Comparison of ENCODE assay signal across 8 mouse cellular contexts in the genomic region with DNA sequence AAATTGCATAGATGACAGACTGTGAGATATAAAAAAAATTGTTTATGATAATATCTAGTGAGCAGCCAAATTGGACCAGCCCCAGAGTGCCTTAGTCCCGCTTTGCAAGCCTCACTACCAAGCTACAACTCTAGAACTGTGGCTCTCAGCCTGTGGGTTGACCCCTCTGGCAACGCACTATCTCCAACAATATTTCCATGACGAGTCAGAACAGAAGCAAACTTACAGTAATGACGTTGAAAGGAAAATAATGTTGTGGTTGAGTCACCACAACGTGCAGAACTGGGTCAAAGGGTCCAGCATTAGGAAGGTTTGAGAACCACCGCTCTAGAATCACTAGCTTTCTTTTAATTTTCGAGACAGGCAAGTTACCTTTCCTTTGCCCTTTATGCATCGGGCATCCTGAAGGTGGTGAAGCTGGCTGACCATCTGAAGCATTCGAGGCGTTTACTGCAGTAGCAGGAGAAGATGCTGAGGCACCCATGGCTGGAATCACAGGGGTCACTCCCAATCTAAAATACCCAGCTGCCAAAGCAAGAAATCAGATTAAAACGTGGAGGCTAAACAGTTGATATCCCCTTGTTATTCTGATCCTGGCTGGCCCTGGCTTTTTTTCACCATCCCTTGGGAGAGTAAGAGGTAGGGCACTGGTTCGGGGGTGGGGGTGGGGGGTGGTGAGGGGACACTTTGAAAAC. TPM values are rescaled to one million over a fixed set of nuclear protein-coding genes. Genes with fewer than 3 reads are reported as not detected.
DNase-seq lines count a peak whose midpoint lies in the region; ATAC-seq lines count a peak whose summit lies in the region.

No protein-coding gene starts in this region.

- peak overlapping the region; percentile 58 for H3K4me3 ChIP-seq in heart, embryonic 11.5 days (ENCODE audit: low read depth, low read length)
- H3K4me3 ChIP-seq in forebrain, embryonic 15.5 days = peak overlapping the region; percentile 54
- peak overlapping the region; percentile 71 for H3K4me3 ChIP-seq in liver, embryonic 13.5 days (replicated peaks)
- peak overlapping the region; percentile 49 for H3K4me3 ChIP-seq in stomach, embryonic 15.5 days (replicated peaks)

- peak overlapping the region; percentile 82 for H3K9ac ChIP-seq in heart, embryonic 11.5 days (ENCODE audit: low read depth, low read length)
- H3K9ac ChIP-seq in forebrain, embryonic 15.5 days (replicated peaks) = peak overlapping the region; percentile 60
- H3K9ac ChIP-seq in liver, embryonic 13.5 days = peak overlapping the region; percentile 80
- no peak overlapping the region for H3K9ac ChIP-seq in stomach, embryonic 15.5 days

- intact Hi-C loops in heart, postnatal 25 days (cut with DNase I) = loop anchor here (10.0 kb wide), 1 partner anchor 654 kb away; no protein-coding TSS in a partner anchor

- WGBS in heart, embryonic 11.5 days (ENCODE audit: insufficient replicate concordance) = 57% methylated on average over 12 of the region's 12 CpGs
- 62% methylated on average over 12 of the region's 12 CpGs for WGBS in forebrain, embryonic 15.5 days
- WGBS in liver, embryonic 13.5 days (ENCODE audit: insufficient replicate concordance) = 36% methylated on average over 12 of the region's 12 CpGs
- WGBS in stomach, embryonic 15.5 days = 44% methylated on average over 12 of the region's 12 CpGs

- no peaks in the 10 kb centered on the region for H3K27me3 ChIP-seq in heart, embryonic 11.5 days (ENCODE audit: control insufficient read depth, insufficient read depth, low read length)
- H3K27me3 ChIP-seq in forebrain, embryonic 15.5 days = no peaks in the 10 kb centered on the region
- H3K27me3 ChIP-seq in liver, embryonic 13.5 days = no peaks in the 10 kb centered on the region
- H3K27me3 ChIP-seq in stomach, embryonic 15.5 days (replicated peaks) = no peaks in the 10 kb centered on the region

- peak overlapping the region; percentile 55 for H3K4me2 ChIP-seq in heart, embryonic 11.5 days
- H3K4me2 ChIP-seq in forebrain, embryonic 15.5 days (replicated peaks) = peak overlapping the region; percentile 48
- H3K4me2 ChIP-seq in liver, embryonic 13.5 days = peak overlapping the region; percentile 69
- peak overlapping the region; percentile 49 for H3K4me2 ChIP-seq in stomach, embryonic 15.5 days

- DNase-seq in heart, postnatal 25 days (ENCODE audit: low spot score) = no peak
- DNase-seq in liver, embryonic 13.5 days = no peak
- no peak for DNase-seq in frontal cortex, postnatal 14 days (ENCODE audit: low spot score in 2 of 2)
- no peak for DNase-seq in right cerebral cortex, postnatal 25 days

- H3K36me3 ChIP-seq in heart, embryonic 11.5 days (ENCODE audit: control insufficient read depth, insufficient read depth, low read length) = no peaks in the 10 kb centered on the region
- H3K36me3 ChIP-seq in forebrain, embryonic 15.5 days = peaks cover 5% of the 10 kb centered on the region; the same call in 1 of the 2 replicates
- H3K36me3 ChIP-seq in liver, embryonic 13.5 days = peaks cover 11% of the 10 kb centered on the region; the same call in 1 of the 2 replicates
- H3K36me3 ChIP-seq in stomach, embryonic 15.5 days = no peaks in the 10 kb centered on the region

- ATAC-seq in heart, embryonic 11.5 days (replicated peaks; ENCODE audit: insufficient number of reproducible peaks, low FRiP score, low TSS enrichment) = no peak
- ATAC-seq in CD4-positive, CD25-positive, alpha-beta regulatory T cell, adult 4 months = peak; percentile 15
- no peak for ATAC-seq in forebrain, embryonic 15.5 days (replicated peaks)
- no peak for ATAC-seq in liver, embryonic 13.5 days (ENCODE audit: low read depth)
- no peak for ATAC-seq in stomach, embryonic 15.5 days (ENCODE audit: insufficient read depth, low FRiP score, low read depth)

- H3K9me3 ChIP-seq in heart, embryonic 11.5 days (replicated peaks; ENCODE audit: control insufficient read depth, low read length) = no peaks in the 10 kb centered on the region
- H3K9me3 ChIP-seq in forebrain, embryonic 15.5 days = no peaks in the 10 kb centered on the region
- no peaks in the 10 kb centered on the region for H3K9me3 ChIP-seq in liver, embryonic 13.5 days (replicated peaks)
- no peaks in the 10 kb centered on the region for H3K9me3 ChIP-seq in stomach, embryonic 15.5 days

- peaks cover 7% of the 10 kb centered on the region; the same call in 1 of the 2 replicates for H3K4me1 ChIP-seq in heart, embryonic 11.5 days (ENCODE audit: control insufficient read depth, insufficient read depth, low read length)
- H3K4me1 ChIP-seq in forebrain, embryonic 15.5 days = peaks cover 12% of the 10 kb centered on the region
- peaks cover 13% of the 10 kb centered on the region for H3K4me1 ChIP-seq in liver, embryonic 13.5 days (replicated peaks)
- no peaks in the 10 kb centered on the region for H3K4me1 ChIP-seq in stomach, embryonic 15.5 days

- H3K27ac ChIP-seq in heart, embryonic 11.5 days (ENCODE audit: low read depth, low read length) = 0 out of 2 replicates have a peak overlapping the region, but pooled peaks have one; percentile 76
- H3K27ac ChIP-seq in forebrain, embryonic 15.5 days (replicated peaks) = no peak overlapping the region
- peak overlapping the region; percentile 83 for H3K27ac ChIP-seq in liver, embryonic 13.5 days
- H3K27ac ChIP-seq in stomach, embryonic 15.5 days = no peak overlapping the region

RNA-seq across cellular contexts. Expression of gene Hccs, which starts 1.0 kb away (rescaled TPM):
- 46.0 and 46.8 TPM in 2 replicates for polyA plus RNA-seq in heart, embryonic 11.5 days (2014; fragmentation: Nextera tagmentation; extraction: Ambion mirVana)
- 10 to 100 TPM; 68.5 to 86.3 TPM for total RNA-seq in heart, postnatal 25 days (2021)
- polyA plus RNA-seq in CD4-positive, CD25-positive, alpha-beta regulatory T cell, adult 4 months (2017; shearing (Covaris generic)) = 1 to 10 TPM; 5.1 to 7.4 TPM
- polyA plus RNA-seq in forebrain, embryonic 15.5 days (2015; fragmentation: Nextera tagmentation; extraction: Ambion mirVana) = 39.9 and 41.7 TPM in 2 replicates
- 16.7 and 19.8 TPM in 2 replicates for polyA plus RNA-seq in liver, embryonic 13.5 days (2015; fragmentation: Nextera tagmentation; extraction: Ambion mirVana)
- 28.2 and 31.3 TPM in 2 replicates for polyA plus RNA-seq in stomach, embryonic 15.5 days (2015; fragmentation: Nextera tagmentation; extraction: Ambion mirVana)

Comparison
In these comparisons a context has a peak if more than half of its experiments do, and no peak if none do; other contexts are left out.
1. H3K27ac ChIP-seq: peak in heart, embryonic 11.5 days (single experiment) and liver, embryonic 13.5 days (single experiment); none in forebrain, embryonic 15.5 days (single experiment) and stomach, embryonic 15.5 days (single experiment).
2. Peak in every context shown above with its lines, with median percentiles within 50 percentile points of each other: H3K4me2 ChIP-seq and H3K4me3 ChIP-seq.